Mouse (Mus musculus) lung, postnatal 10 days (tissue): ENCODE results near the gene Pkd1.

Experiments used
- DNase-seq: peaks from one replicate; pipeline ENCODE4 v3.0.0; 2021

Pkd1 gene

GRCm38 (mm10) chr17:24608874-24609273 is 59.2 kb downstream of the Pkd1 start:
- no peak for DNase-seq

- no peak for DNase-seq
Measured at GRCm38 (mm10) chr17:24610711-24611110, 61.1 kb downstream of the Pkd1 start.

GRCm38 (mm10) chr17:24617561-24618194 is 68.0 kb downstream of the Pkd1 start:
- no peak for DNase-seq

- no peak for DNase-seq
Measured at GRCm38 (mm10) chr17:24625472-24625871, 75.8 kb downstream of the Pkd1 start.

- peak; percentile 80 for DNase-seq
Measured at GRCm38 (mm10) chr17:24628646-24629045, 79.0 kb downstream of the Pkd1 start.

GRCm38 (mm10) chr17:24630072-24630471 is 80.4 kb downstream of the Pkd1 start:
- DNase-seq = no peak

GRCm38 (mm10) chr17:24632167-24632812 is 82.7 kb downstream of the Pkd1 start, which contains the start of the genes Tsc2 and Nthl1:
Gene Tsc2, minus strand, starts transcription at chr17:24632630.
Gene Nthl1, plus strand, starts transcription at chr17:24632680.
- DNase-seq = peak; percentile 91

- DNase-seq = peak; percentile 92
Measured at GRCm38 (mm10) chr17:24632813-24633449, 83.3 kb downstream of the Pkd1 start.

GRCm38 (mm10) chr17:24633831-24634230 is 84.2 kb downstream of the Pkd1 start:
- DNase-seq = no peak

GRCm38 (mm10) chr17:24635024-24635423 is 85.4 kb downstream of the Pkd1 start:
- DNase-seq = peak; percentile 76

GRCm38 (mm10) chr17:24635694-24636093 is 86.1 kb downstream of the Pkd1 start:
- DNase-seq = peak; percentile 47

- peak; percentile 71 for DNase-seq
Measured at GRCm38 (mm10) chr17:24636781-24637481, 87.3 kb downstream of the Pkd1 start.

- peak; percentile 49 for DNase-seq
Measured at GRCm38 (mm10) chr17:24638214-24638613, 88.6 kb downstream of the Pkd1 start.

- peak; percentile 87 for DNase-seq
Measured at GRCm38 (mm10) chr17:24638840-24639239, 89.2 kb downstream of the Pkd1 start.

- peak; percentile 58 for DNase-seq
Measured at GRCm38 (mm10) chr17:24639571-24639988, 89.9 kb downstream of the Pkd1 start.

GRCm38 (mm10) chr17:24640119-24640518 is 90.5 kb downstream of the Pkd1 start:
- no peak for DNase-seq

GRCm38 (mm10) chr17:24640581-24640980 is 90.9 kb downstream of the Pkd1 start:
- DNase-seq = no peak

GRCm38 (mm10) chr17:24641944-24642343 is 92.3 kb downstream of the Pkd1 start:
- no peak for DNase-seq

- DNase-seq = no peak
Measured at GRCm38 (mm10) chr17:24642791-24643343, 93.2 kb downstream of the Pkd1 start.

GRCm38 (mm10) chr17:24644030-24644715 is 94.5 kb downstream of the Pkd1 start:
- peak; percentile 79 for DNase-seq

GRCm38 (mm10) chr17:24644875-24645721 is 95.5 kb downstream of the Pkd1 start:
- DNase-seq = peak; percentile 83
